Mouse (Mus musculus) frontal cortex, postnatal 10 days (tissue): ENCODE measurements at regions not wholly inside any gene's neighbourhood (a gene's known extent, or its start where the extent isn't known, plus 50 kb on each side); places are given as distances from the start of the nearest gene placed in this dataset.

ENCODE experiments used
- DNase-seq, 2 experiments: peaks; one replicate each; pipeline ENCODE4 v3.0.0; 2022; ENCODE audit warnings: low spot score in 2 of 2, mixed read lengths in 1 of 2

GRCm38 (mm10) chr17:75716458-75716857, 164.7 kb upstream of the Fam98a start:
- no peak for DNase-seq

GRCm38 (mm10) chr17:75714578-75714977, 162.8 kb upstream of the Fam98a start:
- no peak for DNase-seq

GRCm38 (mm10) chr17:75714059-75714458, 162.3 kb upstream of the Fam98a start:
- DNase-seq: no peak

GRCm38 (mm10) chr17:75707687-75708086, 155.9 kb upstream of the Fam98a start:
- DNase-seq: no peak

GRCm38 (mm10) chr17:75705357-75705756, 153.6 kb upstream of the Fam98a start:
- DNase-seq: no peak

- DNase-seq: no peak
Measured at GRCm38 (mm10) chr17:75703865-75704264, 152.1 kb upstream of the Fam98a start.

GRCm38 (mm10) chr17:75696729-75697103, 145.0 kb upstream of the Fam98a start:
- no peak for DNase-seq

GRCm38 (mm10) chr17:75696103-75696728, 144.5 kb upstream of the Fam98a start:
- no peak for DNase-seq

- DNase-seq: no peak
Measured at GRCm38 (mm10) chr17:75685927-75686326, 134.2 kb upstream of the Fam98a start.

- no peak for DNase-seq
Measured at GRCm38 (mm10) chr17:75646982-75647381, 95.2 kb upstream of the Fam98a start.

- no peak for DNase-seq
Measured at GRCm38 (mm10) chr17:75644698-75645097, 93.0 kb upstream of the Fam98a start.

- no peak for DNase-seq
Measured at GRCm38 (mm10) chr17:75642311-75642710, 90.6 kb upstream of the Fam98a start.

GRCm38 (mm10) chr17:75641010-75641498, 89.3 kb upstream of the Fam98a start:
- DNase-seq: no peak

- DNase-seq: no peak
Measured at GRCm38 (mm10) chr17:75640575-75640974, 88.8 kb upstream of the Fam98a start.

GRCm38 (mm10) chr17:75629857-75630256, 78.1 kb upstream of the Fam98a start:
- DNase-seq: peak in 1 of 2 experiments; percentile 11

- no peak for DNase-seq
Measured at GRCm38 (mm10) chr17:75619472-75619871, 67.7 kb upstream of the Fam98a start.

GRCm38 (mm10) chr17:75618514-75618913, 66.8 kb upstream of the Fam98a start:
- DNase-seq: no peak

GRCm38 (mm10) chr17:75617280-75617679, 65.5 kb upstream of the Fam98a start:
- peak in 1 of 2 experiments; percentile 10 for DNase-seq

GRCm38 (mm10) chr17:75615335-75615734, 63.6 kb upstream of the Fam98a start:
- DNase-seq: peak in 1 of 2 experiments; percentile 7

GRCm38 (mm10) chr17:75603417-75604086, 51.8 kb upstream of the Fam98a start:
- DNase-seq: no peak
